Mouse (Mus musculus): Measurements from ENCODE around the gene Mettl24. TPM values are rescaled to one million over a fixed set of nuclear protein-coding genes. Genes with fewer than 3 reads are reported as not detected.
"Not testable (repeated sequence)": the region's sequence is repeated elsewhere in the genome, so short reads cannot be mapped to it uniquely, and the experiment has no call there.

The Mettl24 gene
- polyA plus RNA-seq, 1 experiment: not detected

- 91% methylated on average over 6 of the region's 6 CpGs for WGBS
- Histone ChIP-seq H3K4me3 (ENCODE audit: insufficient read depth, low read depth, low read length) (no peak overlapping the region), H3K4me1 (ENCODE audit: control insufficient read depth, insufficient read depth, low read length) (peaks cover 9% of the 10 kb centered on the region; the same call in 1 of the 2 replicates)
These were observed 53.1 kb downstream of the Mettl24 start for GRCm38 (mm10) chr10:40736172-40736571.

GRCm38 (mm10) chr10:40737274-40738112 lies 54.4 kb downstream of the Mettl24 start:
- Histone ChIP-seq H3K4me3 (ENCODE audit: insufficient read depth, low read depth, low read length) (peak overlapping the region; percentile 4; the same call in 1 of the 2 replicates), H3K4me1 (ENCODE audit: control insufficient read depth, insufficient read depth, low read length) (peaks cover 9% of the 10 kb centered on the region; the same call in 1 of the 2 replicates), H3K27ac (ENCODE audit: insufficient read depth, low read depth, low read length) (no peak overlapping the region)
- no peak for TF ChIP-seq POLR2A (IDR thresholded peaks at IDR 0.05; ENCODE audit: insufficient read depth, low read depth, low read length)
- WGBS: 41% methylated on average over 22 of the region's 22 CpGs

More at GRCm38 (mm10) chr10:40736172-40736571, 53.1 kb downstream of the Mettl24 start:
- no peak overlapping the region for H3K27ac ChIP-seq (ENCODE audit: insufficient read depth, low read depth, low read length)
- TF ChIP-seq POLR2A (IDR thresholded peaks at IDR 0.05; ENCODE audit: insufficient read depth, low read depth, low read length) (no peak), CTCF (IDR thresholded peaks at IDR 0.05; ENCODE audit: insufficient read depth, low read depth, low read length) (no peak)

GRCm38 (mm10) chr10:40740696-40741095 lies 57.6 kb downstream of the Mettl24 start:
- no peak overlapping the region for H3K27ac ChIP-seq (ENCODE audit: insufficient read depth, low read depth, low read length)
- peaks cover 7% of the 10 kb centered on the region; the same call in 1 of the 2 replicates for H3K4me1 ChIP-seq (ENCODE audit: control insufficient read depth, insufficient read depth, low read length)
- WGBS: 93% methylated on average over 3 of the region's 3 CpGs
- no peak overlapping the region for H3K4me3 ChIP-seq (ENCODE audit: insufficient read depth, low read depth, low read length)
- TF ChIP-seq CTCF (IDR thresholded peaks at IDR 0.05; ENCODE audit: insufficient read depth, low read depth, low read length) (no peak), POLR2A (IDR thresholded peaks at IDR 0.05; ENCODE audit: insufficient read depth, low read depth, low read length) (no peak)

- H3K27ac ChIP-seq (ENCODE audit: insufficient read depth, low read depth, low read length): no peak overlapping the region
- TF ChIP-seq POLR2A (IDR thresholded peaks at IDR 0.05; ENCODE audit: insufficient read depth, low read depth, low read length): no peak
- no peak for TF ChIP-seq CTCF (IDR thresholded peaks at IDR 0.05; ENCODE audit: insufficient read depth, low read depth, low read length)
- no peaks in the 10 kb centered on the region; the same call in 1 of the 2 replicates for H3K4me1 ChIP-seq (ENCODE audit: control insufficient read depth, insufficient read depth, low read length)
- H3K4me3 ChIP-seq (ENCODE audit: insufficient read depth, low read depth, low read length): no peak overlapping the region
- 58% methylated on average over 10 of the region's 10 CpGs for WGBS
These were observed 67.4 kb downstream of the Mettl24 start for GRCm38 (mm10) chr10:40750293-40751047.

DNA sequence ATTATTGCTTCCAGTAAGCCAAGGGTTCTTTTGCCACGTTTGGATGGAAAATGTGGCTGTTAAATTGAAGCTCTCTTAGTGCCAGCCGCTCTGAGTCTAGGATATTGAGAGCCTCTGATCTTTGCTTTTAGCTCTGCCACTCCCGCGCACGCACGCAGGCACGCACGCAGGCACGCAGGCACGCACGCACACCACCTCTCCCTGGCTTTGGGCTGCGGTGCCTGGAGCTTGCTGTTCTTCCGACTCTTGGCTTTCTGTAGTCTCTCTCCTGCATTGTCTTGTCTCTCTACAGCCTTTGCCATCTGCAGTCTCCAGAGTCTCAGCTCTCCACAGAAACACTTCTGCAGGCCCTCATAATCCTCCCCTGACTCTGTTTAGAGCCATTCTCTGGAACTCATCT lies 68.1 kb downstream of the Mettl24 start:
- H3K4me1 ChIP-seq (ENCODE audit: control insufficient read depth, insufficient read depth, low read length): no peaks in the 10 kb centered on the region; the same call in 1 of the 2 replicates
- no peak overlapping the region for H3K4me3 ChIP-seq (ENCODE audit: insufficient read depth, low read depth, low read length)
- TF ChIP-seq POLR2A (IDR thresholded peaks at IDR 0.05; ENCODE audit: insufficient read depth, low read depth, low read length): no peak
- TF ChIP-seq CTCF (IDR thresholded peaks at IDR 0.05; ENCODE audit: insufficient read depth, low read depth, low read length): no peak
- H3K27ac ChIP-seq (ENCODE audit: insufficient read depth, low read depth, low read length): no peak overlapping the region
- 68% methylated on average over 13 of the region's 13 CpGs for WGBS

- WGBS: 69% methylated on average over 3 of the region's 3 CpGs
- H3K27ac ChIP-seq (ENCODE audit: insufficient read depth, low read depth, low read length): no peak overlapping the region
- TF ChIP-seq CTCF (IDR thresholded peaks at IDR 0.05; ENCODE audit: insufficient read depth, low read depth, low read length): no peak
- TF ChIP-seq POLR2A (IDR thresholded peaks at IDR 0.05; ENCODE audit: insufficient read depth, low read depth, low read length): no peak
These were observed 70.0 kb downstream of the Mettl24 start for GRCm38 (mm10) chr10:40753036-40753435.

GRCm38 (mm10) chr10:40758171-40759010 lies 75.3 kb downstream of the Mettl24 start:
- TF ChIP-seq POLR2A (IDR thresholded peaks at IDR 0.05; ENCODE audit: insufficient read depth, low read depth, low read length) (no peak), CTCF (IDR thresholded peaks at IDR 0.05; ENCODE audit: insufficient read depth, low read depth, low read length) (no peak)
- Histone ChIP-seq H3K27ac (ENCODE audit: insufficient read depth, low read depth, low read length) (no peak overlapping the region), H3K4me1 (ENCODE audit: control insufficient read depth, insufficient read depth, low read length) (peaks cover 6% of the 10 kb centered on the region), H3K4me3 (ENCODE audit: insufficient read depth, low read depth, low read length) (no peak overlapping the region)
- WGBS: 71% methylated on average over 11 of the region's 11 CpGs

More at GRCm38 (mm10) chr10:40753036-40753435, 70.0 kb downstream of the Mettl24 start:
- H3K4me1 ChIP-seq (ENCODE audit: control insufficient read depth, insufficient read depth, low read length): no peaks in the 10 kb centered on the region; the same call in 1 of the 2 replicates
- H3K4me3 ChIP-seq (ENCODE audit: insufficient read depth, low read depth, low read length): no peak overlapping the region

GRCm38 (mm10) chr10:40759391-40760194 lies 76.5 kb downstream of the Mettl24 start:
- H3K4me3 ChIP-seq (ENCODE audit: insufficient read depth, low read depth, low read length); H3K4me1 ChIP-seq (ENCODE audit: control insufficient read depth, insufficient read depth, low read length); H3K27ac ChIP-seq (ENCODE audit: insufficient read depth, low read depth, low read length): not testable (repeated sequence)
- WGBS: 97% methylated on average over 23 of the region's 23 CpGs

All from olfactory bulb, adult 2 months (tissue).